Mouse (Mus musculus) lung, adult 2 months (tissue): ENCODE measurements around the gene Tyw1. TPM values are rescaled to one million over a fixed set of nuclear protein-coding genes. Genes with fewer than 3 reads are reported as not detected.

ENCODE experiments used
- DNase-seq: peaks from one replicate; pipeline ENCODE4 v3.0.0; 2022
- H3K4me1 ChIP-seq: fragments of 200-500 bp; 2 replicates; pipeline ENCODE4 v1.6.1; 2011; ENCODE audit warnings: low read length; ENCODE audit not compliant: control insufficient read depth, insufficient read depth
- H3K4me3 ChIP-seq: fragments of 200-500 bp; replicated peaks from 2 replicates; pipeline ENCODE3; 2011; ENCODE audit warnings: low read depth, mild to moderate bottlenecking, control low read depth, low read length; ENCODE audit errors: extremely low read depth
- CTCF ChIP-seq: fragments of 200-500 bp; IDR thresholded peaks from 2 replicates; pipeline ENCODE4 v1.5.1; 2011; ENCODE audit warnings: mild to moderate bottlenecking, low read length, control low read depth; ENCODE audit not compliant: insufficient read depth
- POLR2A ChIP-seq: fragments of 200-500 bp; IDR thresholded peaks from 2 replicates; pipeline ENCODE4 v1.6.1; 2011; ENCODE audit warnings: low read depth, mild to moderate bottlenecking, control low read depth, low read length, borderline replicate concordance; ENCODE audit errors: extremely low read depth
- WGBS: fragments of 180-500 bp; shearing (Covaris S2); methylation state at CpG from one replicate; pipeline ENCODE4 v1.1.7; 2018; 5-methylcytosine and 5-hydroxymethylcytosine counted together
- polyA plus RNA-seq: library from polyadenylated mRNA; depleted of rRNA; stranded (reverse); fragments of >200 nt; gene quantifications from 2 replicates; pipeline ENCODE4 v1.2.3, GENCODE M21; 2012

Gene Tyw1
- polyA plus RNA-seq, 1 experiment: 8.0 TPM

DNA sequence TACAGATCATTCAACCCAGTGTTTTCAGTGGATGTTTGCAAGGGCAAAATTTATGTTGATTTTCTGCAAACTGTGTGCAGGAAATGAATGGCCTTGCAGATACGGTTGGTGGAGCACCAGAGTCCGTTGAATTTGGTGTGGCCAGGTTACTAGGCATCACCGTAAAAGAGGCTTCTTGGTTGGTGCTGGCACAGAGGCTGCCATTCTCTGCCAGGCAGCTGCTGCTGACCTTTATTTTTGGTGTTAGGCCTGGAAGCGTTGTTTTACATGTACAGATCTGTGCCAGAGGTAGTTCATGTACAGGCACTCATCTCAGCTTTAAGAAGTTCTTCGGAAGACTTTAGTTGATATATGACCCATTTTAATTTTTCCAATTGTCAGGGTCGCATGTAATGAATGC, 48.2 kb downstream of the Tyw1 start:
- Histone ChIP-seq H3K4me1 (no peaks in the 10 kb centered on the region), H3K4me3 (no peak overlapping the region)
- no peak for TF ChIP-seq CTCF
- no peak for TF ChIP-seq POLR2A
- WGBS: 87% methylated on average over 6 of the region's 6 CpGs
- DNase-seq: no peak

DNA sequence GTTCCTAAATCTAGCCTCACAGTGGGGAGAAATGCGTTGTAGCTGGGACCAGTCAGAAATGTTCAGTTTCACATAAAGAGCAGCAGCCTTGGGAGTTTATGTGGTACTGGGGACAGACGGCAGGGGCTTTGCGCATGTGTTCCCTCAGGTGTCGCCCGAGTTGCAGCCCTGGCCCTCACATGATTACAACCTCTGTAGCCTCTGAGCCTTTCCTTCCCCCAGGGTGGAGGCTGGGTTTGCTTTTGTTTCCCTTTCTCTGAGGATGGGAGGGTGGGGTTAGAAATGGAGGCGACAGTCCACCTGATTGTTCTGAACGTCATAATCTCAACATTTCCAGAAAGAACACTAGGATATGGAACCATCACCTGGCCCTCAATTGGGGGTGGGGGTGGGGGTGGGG, 52.5 kb downstream of the Tyw1 start:
- WGBS: 83% methylated on average over 7 of the region's 7 CpGs
- no peak overlapping the region for H3K4me3 ChIP-seq
- TF ChIP-seq POLR2A: no peak
- TF ChIP-seq CTCF: no peak
- DNase-seq: no peak
- H3K4me1 ChIP-seq: no peaks in the 10 kb centered on the region

DNA sequence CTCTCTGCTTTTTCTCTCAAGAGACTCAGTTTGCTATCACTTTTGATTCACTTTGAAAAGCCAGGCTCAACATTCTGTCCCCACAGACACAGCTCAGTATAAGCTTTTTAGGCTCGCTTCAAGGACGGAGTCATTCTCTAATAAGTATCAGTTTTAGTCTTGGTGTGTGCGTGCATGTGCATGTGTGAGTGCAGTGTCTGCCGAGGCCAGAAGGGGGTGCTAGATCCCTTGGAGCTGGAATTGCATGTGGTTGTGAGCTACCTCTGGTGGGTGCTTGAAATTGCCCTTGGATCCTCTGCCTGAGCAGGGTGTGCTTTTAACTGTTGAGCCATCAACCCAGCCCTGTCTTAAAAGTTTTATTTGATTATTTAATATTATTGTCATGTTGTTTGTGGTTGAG, 54.7 kb downstream of the Tyw1 start:
- Histone ChIP-seq H3K4me3 (no peak overlapping the region), H3K4me1 (no peaks in the 10 kb centered on the region)
- TF ChIP-seq CTCF: 0 out of 2 replicates have a peak, but pooled peaks have one; percentile 16
- TF ChIP-seq POLR2A: no peak
- DNase-seq: no peak
- WGBS: 99% methylated on average over 4 of the region's 4 CpGs

DNA sequence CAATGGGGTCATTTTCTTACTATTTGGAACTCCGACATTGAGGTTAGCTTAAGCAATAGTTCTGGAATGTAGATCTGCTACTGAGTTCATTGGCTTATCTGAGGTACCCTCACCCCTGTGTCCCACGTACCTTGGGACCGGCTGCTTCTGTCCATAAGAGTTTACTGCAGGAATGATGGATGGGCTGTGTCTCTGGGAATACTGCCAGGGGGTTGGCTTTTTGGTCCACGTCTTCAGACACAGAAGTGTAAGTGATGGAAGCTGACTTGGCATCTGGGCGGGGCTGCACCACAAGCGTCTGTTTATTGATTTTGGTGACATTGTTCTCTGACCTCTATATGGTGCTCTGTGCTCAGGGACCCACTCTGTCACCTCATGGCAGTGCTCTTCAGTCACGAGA, 55.4 kb downstream of the Tyw1 start:
- Histone ChIP-seq H3K4me1 (no peaks in the 10 kb centered on the region), H3K4me3 (no peak overlapping the region)
- 31% methylated on average over 7 of the region's 7 CpGs for WGBS
- no peak for DNase-seq
- TF ChIP-seq CTCF (no peak), POLR2A (no peak)

DNA sequence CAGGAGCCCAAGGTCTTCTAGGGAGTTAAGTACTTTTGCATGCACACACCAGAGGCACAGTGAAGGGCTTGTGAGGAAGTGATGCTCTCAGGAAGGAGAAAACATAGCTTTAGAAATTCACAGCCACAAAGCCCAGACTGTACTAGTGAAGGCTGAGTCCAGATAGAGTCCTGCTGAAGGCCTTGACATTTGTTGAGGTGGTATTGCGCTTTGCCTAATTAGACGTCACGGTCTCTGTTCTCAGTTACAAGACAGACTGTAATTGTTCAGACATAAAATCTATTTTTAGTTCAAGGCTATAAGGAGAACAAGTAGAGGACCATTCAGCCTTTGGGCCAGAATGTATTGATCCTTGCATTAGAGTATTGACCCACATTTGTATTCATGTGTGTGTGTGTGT, 58.1 kb downstream of the Tyw1 start:
- H3K4me3 ChIP-seq: no peak overlapping the region
- TF ChIP-seq POLR2A: no peak
- H3K4me1 ChIP-seq: no peaks in the 10 kb centered on the region
- no peak for DNase-seq
- WGBS: 94% methylated on average over 3 of the region's 3 CpGs

DNA sequence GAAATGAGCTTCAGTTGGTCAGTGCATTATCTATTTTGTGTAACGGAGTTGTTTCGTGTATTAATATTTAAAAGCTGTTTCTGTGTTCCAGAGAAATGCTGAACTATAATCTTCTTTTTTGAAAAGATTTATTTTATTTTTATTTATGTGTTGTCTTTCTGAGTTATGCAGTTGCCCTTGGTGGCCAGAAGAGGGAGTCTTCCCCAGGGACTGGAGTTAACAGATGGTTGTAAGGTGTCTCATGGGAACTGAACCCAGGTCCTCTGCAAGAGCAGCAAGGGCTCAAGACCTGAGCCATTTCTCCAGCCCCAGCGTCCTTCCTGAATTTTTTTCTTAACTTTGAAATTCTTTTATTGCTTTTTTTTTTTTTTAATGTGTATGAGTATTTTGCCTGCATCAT, 59.5 kb downstream of the Tyw1 start:
- Histone ChIP-seq H3K4me1 (no peaks in the 10 kb centered on the region), H3K4me3 (no peak overlapping the region)
- TF ChIP-seq POLR2A: no peak
- no peak for TF ChIP-seq CTCF
- no peak for DNase-seq
- WGBS: 97% methylated on average over 3 of the region's 3 CpGs

DNA sequence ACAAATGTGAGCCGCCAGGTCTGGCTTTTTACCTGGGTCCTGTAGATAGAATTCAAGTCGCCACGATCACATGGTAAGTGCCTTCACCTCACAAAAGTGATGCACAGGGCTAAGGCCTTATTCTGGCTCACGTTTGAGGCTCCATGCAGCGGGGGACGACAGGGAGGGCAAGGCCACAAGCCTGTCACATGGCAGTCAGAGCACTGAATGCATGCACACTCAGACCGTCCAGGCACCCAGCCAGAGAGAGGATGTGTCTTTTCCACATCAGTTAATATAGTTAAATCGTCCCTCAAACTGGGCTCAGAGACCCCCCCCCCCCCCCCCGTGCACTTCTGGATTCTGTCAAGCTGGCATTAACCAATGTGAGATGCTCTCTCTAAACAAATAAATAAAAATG, 60.9 kb downstream of the Tyw1 start:
- DNase-seq: no peak
- Histone ChIP-seq H3K4me1 (no peaks in the 10 kb centered on the region), H3K4me3 (no peak overlapping the region)
- TF ChIP-seq POLR2A: no peak
- TF ChIP-seq CTCF: no peak
- 79% methylated on average over 9 of the region's 9 CpGs for WGBS

DNA sequence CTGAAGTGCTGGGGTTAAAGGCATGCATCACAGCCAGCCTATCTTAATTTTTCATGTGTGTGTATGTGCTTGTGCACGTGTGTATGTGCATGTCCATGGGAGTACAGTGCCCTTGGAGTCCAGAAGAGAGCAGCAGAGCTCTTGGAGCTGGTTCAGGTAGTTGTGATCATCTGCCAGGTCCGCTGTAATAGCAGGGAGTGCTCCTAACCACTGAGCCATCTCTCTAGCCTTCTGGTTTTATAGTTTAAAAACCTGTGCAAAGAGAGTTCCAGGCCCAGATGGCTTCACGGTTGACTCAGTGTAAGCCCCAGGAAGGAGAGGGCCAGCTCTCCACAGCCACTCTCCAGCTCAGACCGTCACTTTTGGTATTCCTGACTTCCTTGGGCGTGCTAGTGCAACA, 64.4 kb downstream of the Tyw1 start:
- Histone ChIP-seq H3K4me1 (no peaks in the 10 kb centered on the region), H3K4me3 (no peak overlapping the region)
- no peak for DNase-seq
- WGBS: 93% methylated on average over 5 of the region's 5 CpGs
- TF ChIP-seq CTCF (no peak), POLR2A (no peak)

DNA sequence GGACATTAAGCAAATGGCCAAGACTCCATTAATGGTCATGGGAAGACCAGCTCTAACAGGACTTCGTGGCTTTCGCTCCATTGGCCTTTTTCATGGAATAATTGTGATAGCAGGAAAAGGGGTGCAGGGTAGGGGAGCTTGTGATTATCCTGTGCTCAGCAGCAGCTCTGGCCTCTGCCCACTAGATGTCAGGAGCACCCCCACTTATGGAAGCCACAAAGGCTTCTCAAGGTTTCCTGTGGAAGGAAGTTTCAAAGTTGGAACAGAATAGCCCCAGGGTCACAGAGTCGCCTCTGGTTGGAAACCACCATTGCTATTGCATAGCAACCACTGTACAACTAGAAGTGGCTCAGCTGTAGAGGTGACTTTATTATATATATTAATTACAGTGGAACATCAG, 65.1 kb downstream of the Tyw1 start:
- Histone ChIP-seq H3K4me1 (no peaks in the 10 kb centered on the region), H3K4me3 (no peak overlapping the region)
- whole genome bisulfite sequencing: 67% methylated on average over 3 of the region's 3 CpGs
- no peak for TF ChIP-seq POLR2A
- TF ChIP-seq CTCF: peak; percentile 54; the same call in 1 of the 2 replicates
- no peak for DNase-seq

DNA sequence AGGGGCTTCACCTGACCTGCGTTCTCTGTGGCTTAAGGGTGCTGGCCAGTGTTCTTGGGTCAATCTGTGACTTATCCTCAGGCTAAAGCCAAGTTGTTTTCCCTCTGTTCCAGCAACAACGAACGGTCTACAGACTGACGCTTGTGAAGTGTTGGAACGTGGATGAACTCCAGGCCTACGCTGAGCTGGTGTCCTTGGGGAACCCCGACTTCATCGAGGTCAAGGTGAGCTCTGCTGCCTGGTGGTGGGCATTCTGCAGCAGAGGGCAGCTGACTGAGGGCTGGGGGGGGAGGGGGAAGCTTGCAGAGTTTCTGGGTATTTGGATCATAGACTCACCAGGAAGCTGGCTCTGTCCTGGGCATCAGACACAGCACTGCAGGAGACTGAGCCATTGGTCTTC, 70.1 kb downstream of the Tyw1 start:
- TF ChIP-seq POLR2A: no peak
- TF ChIP-seq CTCF: no peak
- WGBS: 99% methylated on average over 8 of the region's 8 CpGs
- H3K4me1 ChIP-seq: no peaks in the 10 kb centered on the region
- H3K4me3 ChIP-seq: no peak overlapping the region
- no peak for DNase-seq
